Mouse (Mus musculus): ENCODE measurements around the gene Kcne1. TPM values are rescaled to one million over a fixed set of nuclear protein-coding genes. Genes with fewer than 3 reads are reported as not detected.

Kcne1 gene
- polyA plus RNA-seq, 1 experiment: not detected

- H3K4me1 ChIP-seq (ENCODE audit: control insufficient read depth, insufficient read depth, insufficient read length, low read length): no peaks in the 10 kb centered on the region
- no peaks in the 10 kb centered on the region for H3K27me3 ChIP-seq (ENCODE audit: control insufficient read depth, insufficient read depth, low read length)
- H3K36me3 ChIP-seq (ENCODE audit: control insufficient read depth, insufficient read depth, low read length): peaks cover 26% of the 10 kb centered on the region
- no peak overlapping the region for H3K4me3 ChIP-seq (ENCODE audit: low read depth, low read length)
- no peak overlapping the region for H3K27ac ChIP-seq (ENCODE audit: insufficient read depth, low read depth, low read length)
- no peak for TF ChIP-seq POLR2A (IDR thresholded peaks at IDR 0.05; ENCODE audit: low read depth, low read length)
- TF ChIP-seq CTCF (IDR thresholded peaks at IDR 0.05; ENCODE audit: extremely low read depth, insufficient read length, insufficient replicate concordance, low read depth, low read length): no peak
- WGBS: 66% methylated on average over 4 of the region's 4 CpGs
Measured at GRCm38 (mm10) chr16:92309126-92309525, 50.1 kb downstream of the Kcne1 start.

GRCm38 (mm10) chr16:92307947-92308346, 51.3 kb downstream of the Kcne1 start:
- Histone ChIP-seq H3K4me3 (ENCODE audit: low read depth, low read length) (no peak overlapping the region), H3K4me1 (ENCODE audit: control insufficient read depth, insufficient read depth, insufficient read length, low read length) (no peaks in the 10 kb centered on the region), H3K27me3 (ENCODE audit: control insufficient read depth, insufficient read depth, low read length) (no peaks in the 10 kb centered on the region), H3K27ac (ENCODE audit: insufficient read depth, low read depth, low read length) (no peak overlapping the region), H3K36me3 (ENCODE audit: control insufficient read depth, insufficient read depth, low read length) (peaks cover 22% of the 10 kb centered on the region)
- WGBS: 65% methylated on average over 3 of the region's 3 CpGs
- no peak for TF ChIP-seq POLR2A (IDR thresholded peaks at IDR 0.05; ENCODE audit: low read depth, low read length)
- TF ChIP-seq CTCF (IDR thresholded peaks at IDR 0.05; ENCODE audit: extremely low read depth, insufficient read length, insufficient replicate concordance, low read depth, low read length): peak; percentile 10; the same call in 1 of the 2 replicates

- 93% methylated on average over 2 of the region's 2 CpGs for WGBS
- H3K4me1 ChIP-seq (ENCODE audit: control insufficient read depth, insufficient read depth, insufficient read length, low read length): peaks cover 9% of the 10 kb centered on the region; the same call in 1 of the 2 replicates
- no peaks in the 10 kb centered on the region for H3K27me3 ChIP-seq (ENCODE audit: control insufficient read depth, insufficient read depth, low read length)
- no peak overlapping the region for H3K4me3 ChIP-seq (ENCODE audit: low read depth, low read length)
- TF ChIP-seq CTCF (IDR thresholded peaks at IDR 0.05; ENCODE audit: extremely low read depth, insufficient read length, insufficient replicate concordance, low read depth, low read length) (no peak), POLR2A (IDR thresholded peaks at IDR 0.05; ENCODE audit: low read depth, low read length) (no peak)
- peaks cover 11% of the 10 kb centered on the region for H3K36me3 ChIP-seq (ENCODE audit: control insufficient read depth, insufficient read depth, low read length)
- H3K27ac ChIP-seq (ENCODE audit: insufficient read depth, low read depth, low read length): no peak overlapping the region
Measured at GRCm38 (mm10) chr16:92305519-92305918, 53.7 kb downstream of the Kcne1 start.

- H3K4me1 ChIP-seq (ENCODE audit: control insufficient read depth, insufficient read depth, insufficient read length, low read length): peaks cover 10% of the 10 kb centered on the region; the same call in 1 of the 2 replicates
- no peaks in the 10 kb centered on the region for H3K27me3 ChIP-seq (ENCODE audit: control insufficient read depth, insufficient read depth, low read length)
- no peak for TF ChIP-seq CTCF (IDR thresholded peaks at IDR 0.05; ENCODE audit: extremely low read depth, insufficient read length, insufficient replicate concordance, low read depth, low read length)
- TF ChIP-seq POLR2A (IDR thresholded peaks at IDR 0.05; ENCODE audit: low read depth, low read length): no peak
- 58% methylated on average over 5 of the region's 5 CpGs for WGBS
- H3K4me3 ChIP-seq (ENCODE audit: low read depth, low read length): no peak overlapping the region
- H3K36me3 ChIP-seq (ENCODE audit: control insufficient read depth, insufficient read depth, low read length): peaks cover 4% of the 10 kb centered on the region
- H3K27ac ChIP-seq (ENCODE audit: insufficient read depth, low read depth, low read length): no peak overlapping the region
Measured at GRCm38 (mm10) chr16:92302506-92302905, 56.8 kb downstream of the Kcne1 start.

GRCm38 (mm10) chr16:92301989-92302388, 57.3 kb downstream of the Kcne1 start:
- peaks cover 4% of the 10 kb centered on the region for H3K36me3 ChIP-seq (ENCODE audit: control insufficient read depth, insufficient read depth, low read length)
- H3K27me3 ChIP-seq (ENCODE audit: control insufficient read depth, insufficient read depth, low read length): no peaks in the 10 kb centered on the region
- TF ChIP-seq POLR2A (IDR thresholded peaks at IDR 0.05; ENCODE audit: low read depth, low read length): no peak
- TF ChIP-seq CTCF (IDR thresholded peaks at IDR 0.05; ENCODE audit: extremely low read depth, insufficient read length, insufficient replicate concordance, low read depth, low read length): no peak
- H3K4me1 ChIP-seq (ENCODE audit: control insufficient read depth, insufficient read depth, insufficient read length, low read length): peaks cover 10% of the 10 kb centered on the region; the same call in 1 of the 2 replicates
- 23% methylated on average over 5 of the region's 5 CpGs for WGBS
- peak overlapping the region; percentile 79; the same call in 1 of the 2 replicates for H3K4me3 ChIP-seq (ENCODE audit: low read depth, low read length)
- no peak overlapping the region for H3K27ac ChIP-seq (ENCODE audit: insufficient read depth, low read depth, low read length)

GRCm38 (mm10) chr16:92301412-92301806, 57.9 kb downstream of the Kcne1 start:
- Histone ChIP-seq H3K36me3 (ENCODE audit: control insufficient read depth, insufficient read depth, low read length) (peaks cover 3% of the 10 kb centered on the region; the same call in 1 of the 2 replicates), H3K27ac (ENCODE audit: insufficient read depth, low read depth, low read length) (0 out of 2 replicates have a peak overlapping the region, but pooled peaks have one; percentile 3), H3K4me1 (ENCODE audit: control insufficient read depth, insufficient read depth, insufficient read length, low read length) (peaks cover 10% of the 10 kb centered on the region; the same call in 1 of the 2 replicates), H3K27me3 (ENCODE audit: control insufficient read depth, insufficient read depth, low read length) (no peaks in the 10 kb centered on the region), H3K4me3 (ENCODE audit: low read depth, low read length) (peak overlapping the region; percentile 79)
- no peak for TF ChIP-seq CTCF (IDR thresholded peaks at IDR 0.05; ENCODE audit: extremely low read depth, insufficient read length, insufficient replicate concordance, low read depth, low read length)
- TF ChIP-seq POLR2A (IDR thresholded peaks at IDR 0.05; ENCODE audit: low read depth, low read length): no peak
- 1% methylated on average over 12 of the region's 12 CpGs for WGBS

- Histone ChIP-seq H3K4me1 (ENCODE audit: control insufficient read depth, insufficient read depth, insufficient read length, low read length) (peaks cover 10% of the 10 kb centered on the region; the same call in 1 of the 2 replicates), H3K4me3 (ENCODE audit: low read depth, low read length) (peak within 1 kb of the TSS; percentile 79), H3K36me3 (ENCODE audit: control insufficient read depth, insufficient read depth, low read length) (peaks cover 2% of the 10 kb centered on the region; the same call in 1 of the 2 replicates), H3K27me3 (ENCODE audit: control insufficient read depth, insufficient read depth, low read length) (no peaks in the 10 kb centered on the region), H3K27ac (ENCODE audit: insufficient read depth, low read depth, low read length) (0 out of 2 replicates have a peak within 1 kb of the TSS, but pooled peaks have one; percentile 3)
- TF ChIP-seq CTCF (IDR thresholded peaks at IDR 0.05; ENCODE audit: extremely low read depth, insufficient read length, insufficient replicate concordance, low read depth, low read length) (no peak), POLR2A (IDR thresholded peaks at IDR 0.05; ENCODE audit: low read depth, low read length) (peak; percentile 69)
- 6% methylated on average over 32 of the region's 32 CpGs for WGBS
Measured at GRCm38 (mm10) chr16:92300649-92301411, 58.4 kb downstream of the Kcne1 start, which contains the start of gene Smim11. TSS of gene Smim11 (plus strand) at chr16:92301286.

Other genes with a start within 250 kb of the Kcne1 start
- gene Kcne2, start 67.1 kb downstream of the Kcne1 start, polyA plus RNA-seq (2012; rRNA removed): not detected in 2 replicates
- gene Smim11, start 58.2 kb downstream of the Kcne1 start, polyA plus RNA-seq (2012; rRNA removed): 14.6 and 18.2 TPM in 2 replicates
- not detected in 2 replicates for gene Fam243, start 38.0 kb downstream of the Kcne1 start, polyA plus RNA-seq (2012; rRNA removed)
- 7.3 and 9.7 TPM in 2 replicates for gene Rcan1, start 111.4 kb upstream of the Kcne1 start, polyA plus RNA-seq (2012; rRNA removed)
- 1.4 and 2.1 TPM in 2 replicates for gene Clic6, start 126.3 kb upstream of the Kcne1 start, polyA plus RNA-seq (2012; rRNA removed)